In the genomic region with DNA sequence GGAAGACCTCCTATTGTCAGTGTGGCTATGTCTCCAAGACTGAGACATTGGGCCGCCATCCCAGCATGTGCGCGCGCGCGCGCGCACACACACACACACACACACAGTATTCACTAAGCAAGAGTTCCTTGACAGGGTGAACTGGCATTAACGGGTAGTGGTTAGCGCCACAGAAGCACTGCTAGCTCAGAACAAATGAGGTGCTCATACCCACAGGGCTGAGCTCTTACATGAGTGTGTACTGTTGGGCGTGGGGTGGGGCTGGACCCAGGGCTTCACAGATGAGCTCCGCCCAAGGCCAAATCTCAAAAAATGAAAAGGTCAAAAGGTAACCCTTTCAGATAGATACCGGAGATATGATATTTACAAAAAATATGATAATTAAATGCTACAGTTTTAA, we compare ENCODE assay signal across 22 mouse cellular contexts. TPM values are rescaled to one million over a fixed set of nuclear protein-coding genes. Genes with fewer than 3 reads are reported as not detected.
A peak's percentile ranks its signal among the peaks of the same experiment; 100 is the strongest.
DNase-seq lines count a peak whose midpoint lies in the region; ATAC-seq and TF ChIP-seq lines count a peak whose summit lies in the region.
"Had no signal": no experiment of that assay in that cellular context is flagged by ENCODE, and none has a peak within 500 bp of the region (broad histone marks: within the 10 kb centered on the region; RNA-seq: fewer than 3 reads in every experiment).

No protein-coding gene starts in this region.

- H3K9ac ChIP-seq in liver, embryonic 13.5 days, result peak overlapping the region; percentile 62
- no peak overlapping the region for H3K9ac ChIP-seq in midbrain, postnatal 0 days (replicated peaks; ENCODE audit: low read length, poor library complexity, severe bottlenecking)
- no peak overlapping the region for H3K9ac ChIP-seq in lung, postnatal 0 days (replicated peaks; ENCODE audit: low read depth)
- H3K9ac ChIP-seq: embryonic facial prominence, embryonic 13.5 days; hindbrain, embryonic 14.5 days; intestine, embryonic 15.5 days had no signal

- no peak for TF ChIP-seq EP300 in lung, postnatal 0 days (IDR thresholded peaks at IDR 0.05)

- WGBS in liver, embryonic 13.5 days (ENCODE audit: insufficient replicate concordance), result 77% methylated on average over 13 of the region's 13 CpGs
- 97% methylated on average over 13 of the region's 13 CpGs for WGBS in midbrain, postnatal 0 days
- WGBS in lung, postnatal 0 days, result 94% methylated on average over 13 of the region's 13 CpGs

- ATAC-seq in megakaryocyte, adult 5-6 weeks (ENCODE audit: poor library complexity, severe bottlenecking), result no peak
- ATAC-seq in erythroblast, adult 5-6 weeks (replicated peaks; ENCODE audit: low FRiP score, poor library complexity, severe bottlenecking), result 0 out of 2 replicates have a peak, but pooled peaks have one; percentile 23
- no peak for ATAC-seq in liver, embryonic 13.5 days (ENCODE audit: low read depth)
- ATAC-seq in midbrain, postnatal 0 days (ENCODE audit: low FRiP score), result no peak
- no peak for ATAC-seq in lung, postnatal 0 days
- ATAC-seq: intestine, embryonic 15.5 days had no signal

- peak overlapping the region; percentile 96 for H3K27ac ChIP-seq in liver, embryonic 13.5 days
- H3K27ac ChIP-seq in midbrain, postnatal 0 days (ENCODE audit: low read depth, low read length), result no peak overlapping the region
- H3K27ac ChIP-seq in lung, postnatal 0 days (ENCODE audit: low read length), result no peak overlapping the region
- H3K27ac ChIP-seq: embryonic facial prominence, embryonic 13.5 days; forebrain, embryonic 10.5 days; heart, adult 2 months; hindbrain, embryonic 14.5 days; intestine, embryonic 15.5 days; left cerebral cortex, adult 2 months; limb, embryonic 10.5 days had no signal

- H3K4me3 ChIP-seq in megakaryocyte, embryonic 14.5 days (replicated peaks), result peak overlapping the region; percentile 50
- peak overlapping the region; percentile 27; the same call in 1 of the 2 replicates for H3K4me3 ChIP-seq in liver, embryonic 13.5 days (replicated peaks)
- no peak overlapping the region for H3K4me3 ChIP-seq in midbrain, postnatal 0 days (ENCODE audit: low read depth, low read length)
- H3K4me3 ChIP-seq in lung, postnatal 0 days (ENCODE audit: low read depth, low read length), result no peak overlapping the region
- H3K4me3 ChIP-seq: embryonic facial prominence, embryonic 13.5 days; forebrain, embryonic 10.5 days; heart, adult 2 months; intestine, embryonic 15.5 days; left cerebral cortex, adult 2 months; limb, embryonic 10.5 days had no signal

- no peaks in the 10 kb centered on the region for H3K27me3 ChIP-seq in megakaryocyte, embryonic 14.5 days (replicated peaks)
- no peaks in the 10 kb centered on the region for H3K27me3 ChIP-seq in liver, embryonic 13.5 days
- no peaks in the 10 kb centered on the region for H3K27me3 ChIP-seq in midbrain, postnatal 0 days (ENCODE audit: insufficient read depth, low read length)
- H3K27me3 ChIP-seq in lung, postnatal 0 days (replicated peaks; ENCODE audit: insufficient read depth, low read length), result no peaks in the 10 kb centered on the region
- H3K27me3 ChIP-seq: embryonic facial prominence, embryonic 13.5 days; intestine, embryonic 15.5 days had no signal

- peak overlapping the region; percentile 65 for H3K4me2 ChIP-seq in liver, embryonic 13.5 days
- H3K4me2 ChIP-seq in midbrain, postnatal 0 days (ENCODE audit: low read depth, low read length, poor library complexity, severe bottlenecking), result no peak overlapping the region
- H3K4me2 ChIP-seq in lung, postnatal 0 days (replicated peaks; ENCODE audit: low read depth, low read length), result no peak overlapping the region
- H3K4me2 ChIP-seq: embryonic facial prominence, embryonic 13.5 days; hindbrain, embryonic 14.5 days; intestine, embryonic 15.5 days had no signal

- H3K9me3 ChIP-seq in megakaryocyte, embryonic 14.5 days, result no peaks in the 10 kb centered on the region
- H3K9me3 ChIP-seq in liver, embryonic 13.5 days (replicated peaks), result no peaks in the 10 kb centered on the region
- H3K9me3 ChIP-seq in midbrain, postnatal 0 days (ENCODE audit: low read length), result no peaks in the 10 kb centered on the region
- no peaks in the 10 kb centered on the region for H3K9me3 ChIP-seq in lung, postnatal 0 days (ENCODE audit: low read length)
- H3K9me3 ChIP-seq: embryonic facial prominence, embryonic 13.5 days; forebrain, embryonic 10.5 days; intestine, embryonic 15.5 days; limb, embryonic 10.5 days had no signal

- H3K4me1 ChIP-seq in megakaryocyte, embryonic 14.5 days, result peaks cover 75% of the 10 kb centered on the region
- peaks cover 82% of the 10 kb centered on the region for H3K4me1 ChIP-seq in liver, embryonic 13.5 days (replicated peaks)
- H3K4me1 ChIP-seq in midbrain, postnatal 0 days (ENCODE audit: insufficient read depth, low read length), result no peaks in the 10 kb centered on the region
- no peaks in the 10 kb centered on the region for H3K4me1 ChIP-seq in lung, postnatal 0 days (ENCODE audit: insufficient read depth, low read depth, low read length)

- H3K36me3 ChIP-seq in megakaryocyte, embryonic 14.5 days (replicated peaks; ENCODE audit: low read length), result peaks cover 62% of the 10 kb centered on the region
- H3K36me3 ChIP-seq in liver, embryonic 13.5 days, result peaks cover 54% of the 10 kb centered on the region
- H3K36me3 ChIP-seq in midbrain, postnatal 0 days (ENCODE audit: insufficient read depth, low read length), result peaks cover 26% of the 10 kb centered on the region
- H3K36me3 ChIP-seq in lung, postnatal 0 days (ENCODE audit: insufficient read depth, low read length), result peaks cover 22% of the 10 kb centered on the region

- no peak for DNase-seq in liver, embryonic 13.5 days
- no peak for DNase-seq in right cerebral cortex, postnatal 14 days
- no peak for DNase-seq in midbrain, postnatal 0 days (ENCODE audit: low spot score)
- DNase-seq in lung, postnatal 0 days (ENCODE audit: low spot score), result no peak
- DNase-seq: cerebellum, adult 9-11 months; heart, adult 2 months; heart, postnatal 36 days; kidney, postnatal 36 days; lung, adult 18-20 months had no signal

- TF ChIP-seq CTCF in midbrain, postnatal 0 days (IDR thresholded peaks at IDR 0.05), result no peak
- no peak for TF ChIP-seq CTCF in lung, postnatal 0 days (IDR thresholded peaks at IDR 0.05)

RNA-seq across cellular contexts. Expression of a gene that starts 4.8 kb away (rescaled TPM):
- 53.2 and 68.6 TPM in 2 replicates for polyA plus RNA-seq in megakaryocyte, embryonic 14.5 days (2012; ENCODE audit: insufficient read depth, low replicate concordance)
- 59.2 and 64.7 TPM in 2 replicates for total RNA-seq in megakaryocyte, adult 5-6 weeks (2015)
- 21.8 and 28.3 TPM in 2 replicates for total RNA-seq in megakaryocyte, adult 5-6 weeks (2017)
- 44.6 and 56.8 TPM in 2 replicates for total RNA-seq in erythroblast, adult 5-6 weeks (2015; ENCODE audit: low replicate concordance)
- total RNA-seq in erythroblast, adult 5-6 weeks (2017; ENCODE audit: low replicate concordance), result 25.1 and 28.0 TPM in 2 replicates
- polyA plus RNA-seq in liver, embryonic 13.5 days (2015; fragmentation: Nextera tagmentation; extraction: Ambion mirVana), result 83.0 and 90.4 TPM in 2 replicates
- total RNA-seq in midbrain, postnatal 0 days (2014; rRNA removed), result 29.5 and 34.5 TPM in 2 replicates
- 30.3 and 31.9 TPM in 2 replicates for polyA plus RNA-seq in midbrain, postnatal 0 days (2015; fragmentation: Nextera tagmentation; extraction: Ambion mirVana)
- polyA plus RNA-seq in lung, postnatal 0 days (2015; fragmentation: Nextera tagmentation; extraction: Ambion mirVana), result 39.8 and 50.6 TPM in 2 replicates

RNA-seq across cellular contexts. Expression of a gene that starts 4.9 kb away (rescaled TPM):
- 19.7 and 50.2 TPM in 2 replicates for polyA plus RNA-seq in megakaryocyte, embryonic 14.5 days (2012; ENCODE audit: insufficient read depth, low replicate concordance)
- total RNA-seq in megakaryocyte, adult 5-6 weeks (2015), result 11.8 and 12.2 TPM in 2 replicates
- total RNA-seq in megakaryocyte, adult 5-6 weeks (2017), result 5.3 and 5.9 TPM in 2 replicates
- 18.4 and 21.3 TPM in 2 replicates for total RNA-seq in erythroblast, adult 5-6 weeks (2015; ENCODE audit: low replicate concordance)
- total RNA-seq in erythroblast, adult 5-6 weeks (2017; ENCODE audit: low replicate concordance), result 7.7 and 8.9 TPM in 2 replicates
- polyA plus RNA-seq in liver, embryonic 13.5 days (2015; fragmentation: Nextera tagmentation; extraction: Ambion mirVana), result 23.1 and 23.7 TPM in 2 replicates
- total RNA-seq in midbrain, postnatal 0 days (2014; rRNA removed), result 15.7 and 16.8 TPM in 2 replicates
- 12.6 and 14.2 TPM in 2 replicates for polyA plus RNA-seq in midbrain, postnatal 0 days (2015; fragmentation: Nextera tagmentation; extraction: Ambion mirVana)
- 13.8 and 14.3 TPM in 2 replicates for polyA plus RNA-seq in lung, postnatal 0 days (2015; fragmentation: Nextera tagmentation; extraction: Ambion mirVana)

RNA-seq across cellular contexts. Expression of a gene that starts 20.8 kb away (rescaled TPM):
- polyA plus RNA-seq in megakaryocyte, embryonic 14.5 days (2012; ENCODE audit: insufficient read depth, low replicate concordance), result 2.8 and 4.2 TPM in 2 replicates
- 0.91 and 2.2 TPM in 2 replicates for total RNA-seq in megakaryocyte, adult 5-6 weeks (2015)
- total RNA-seq in megakaryocyte, adult 5-6 weeks (2017), result 0.26 and 0.45 TPM in 2 replicates
- total RNA-seq in erythroblast, adult 5-6 weeks (2015; ENCODE audit: low replicate concordance), result 10.6 and 24.0 TPM in 2 replicates
- total RNA-seq in erythroblast, adult 5-6 weeks (2017; ENCODE audit: low replicate concordance), result 1.2 and 4.0 TPM in 2 replicates
- polyA plus RNA-seq in liver, embryonic 13.5 days (2015; fragmentation: Nextera tagmentation; extraction: Ambion mirVana), result 21.7 and 30.8 TPM in 2 replicates
- 145 and 161 TPM in 2 replicates for total RNA-seq in midbrain, postnatal 0 days (2014; rRNA removed)
- polyA plus RNA-seq in midbrain, postnatal 0 days (2015; fragmentation: Nextera tagmentation; extraction: Ambion mirVana), result 167 and 175 TPM in 2 replicates
- 7.5 and 8.1 TPM in 2 replicates for polyA plus RNA-seq in lung, postnatal 0 days (2015; fragmentation: Nextera tagmentation; extraction: Ambion mirVana)

RNA-seq across cellular contexts. Expression of a gene that starts 24.9 kb away (rescaled TPM):
- polyA plus RNA-seq in megakaryocyte, embryonic 14.5 days (2012; ENCODE audit: insufficient read depth, low replicate concordance), result 0.51 and 2.1 TPM in 2 replicates
- total RNA-seq in megakaryocyte, adult 5-6 weeks (2015), result 0.11 TPM in 1 of 2 replicates, not detected in the other
- 0.45 TPM in 1 of 2 replicates, not detected in the other for total RNA-seq in megakaryocyte, adult 5-6 weeks (2017)
- 1.2 TPM in 1 of 2 replicates, not detected in the other for total RNA-seq in erythroblast, adult 5-6 weeks (2015; ENCODE audit: low replicate concordance)
- total RNA-seq in erythroblast, adult 5-6 weeks (2017; ENCODE audit: low replicate concordance), result 1.3 and 2.2 TPM in 2 replicates
- polyA plus RNA-seq in liver, embryonic 13.5 days (2015; fragmentation: Nextera tagmentation; extraction: Ambion mirVana), result 0.75 and 0.85 TPM in 2 replicates
- total RNA-seq in midbrain, postnatal 0 days (2014; rRNA removed), result 145 and 155 TPM in 2 replicates
- polyA plus RNA-seq in midbrain, postnatal 0 days (2015; fragmentation: Nextera tagmentation; extraction: Ambion mirVana), result 151 and 166 TPM in 2 replicates
- polyA plus RNA-seq in lung, postnatal 0 days (2015; fragmentation: Nextera tagmentation; extraction: Ambion mirVana), result 0.80 and 1.0 TPM in 2 replicates

RNA-seq across cellular contexts. Expression of a gene that starts 32.8 kb away (rescaled TPM):
- not detected in 2 replicates for polyA plus RNA-seq in megakaryocyte, embryonic 14.5 days (2012; ENCODE audit: insufficient read depth, low replicate concordance)
- total RNA-seq in megakaryocyte, adult 5-6 weeks (2015), result not detected in 2 replicates
- total RNA-seq in megakaryocyte, adult 5-6 weeks (2017), result not detected in 2 replicates
- total RNA-seq in erythroblast, adult 5-6 weeks (2015; ENCODE audit: low replicate concordance), result not detected in 2 replicates
- total RNA-seq in erythroblast, adult 5-6 weeks (2017; ENCODE audit: low replicate concordance), result 0.51 TPM in 1 of 2 replicates, not detected in the other
- 33.4 and 34.8 TPM in 2 replicates for polyA plus RNA-seq in liver, embryonic 13.5 days (2015; fragmentation: Nextera tagmentation; extraction: Ambion mirVana)
- not detected in 2 replicates for total RNA-seq in midbrain, postnatal 0 days (2014; rRNA removed)
- not detected in 2 replicates for polyA plus RNA-seq in midbrain, postnatal 0 days (2015; fragmentation: Nextera tagmentation; extraction: Ambion mirVana)
- not detected in 2 replicates for polyA plus RNA-seq in lung, postnatal 0 days (2015; fragmentation: Nextera tagmentation; extraction: Ambion mirVana)
- total RNA-seq: gastrocnemius, adult 8-10 months; heart, adult 2 months; heart, postnatal 36 days; left cerebral cortex, adult 2 months had no signal
- polyA plus RNA-seq: embryonic facial prominence, embryonic 13.5 days; forebrain, embryonic 10.5 days; heart, adult 2 months; heart, embryonic 14.5 days; hindbrain, embryonic 14.5 days; kidney, embryonic 14.5 days; limb, embryonic 10.5 days; small intestine, adult 2 months had no signal

Comparison
In these comparisons a context has a peak if more than half of its experiments do, and no peak if none do; other contexts are left out.
1. H3K4me3 ChIP-seq: peak in megakaryocyte, embryonic 14.5 days (single experiment) and liver, embryonic 13.5 days (single experiment); none in midbrain, postnatal 0 days (single experiment) and lung, postnatal 0 days (single experiment).